12 mouse cellular contexts compared by ENCODE assay signal in genomic region chr2:30626058-30626675, GRCm38 (mm10). TPM values are rescaled to one million over a fixed set of nuclear protein-coding genes. Genes with fewer than 3 reads are reported as not detected.
DNase-seq lines count a peak whose midpoint lies in the region; ATAC-seq lines count a peak whose summit lies in the region.
"Had no signal": no experiment of that assay in that cellular context is flagged by ENCODE, and none has a peak within 500 bp of the region (broad histone marks: within the 10 kb centered on the region; RNA-seq: fewer than 3 reads in every experiment).

No protein-coding gene starts in this region.

- H3K4me2 ChIP-seq in midbrain, embryonic 16.5 days (ENCODE audit: low read length): no peak overlapping the region
- no peak overlapping the region for H3K4me2 ChIP-seq in midbrain, embryonic 14.5 days (ENCODE audit: low read length)
- H3K4me2 ChIP-seq: forebrain, embryonic 13.5 days had no signal

- H3K27ac ChIP-seq in midbrain, embryonic 16.5 days (ENCODE audit: low read length): 0 out of 2 replicates have a peak overlapping the region, but pooled peaks have one; percentile 12
- no peak overlapping the region for H3K27ac ChIP-seq in midbrain, embryonic 14.5 days (replicated peaks; ENCODE audit: low read depth, low read length)
- H3K27ac ChIP-seq: forebrain, embryonic 13.5 days had no signal

- H3K9me3 ChIP-seq in midbrain, embryonic 16.5 days (replicated peaks; ENCODE audit: control insufficient read depth, low read length, poor library complexity, severe bottlenecking): no peaks in the 10 kb centered on the region
- no peaks in the 10 kb centered on the region for H3K9me3 ChIP-seq in midbrain, embryonic 14.5 days (ENCODE audit: control insufficient read depth, low read length)
- H3K9me3 ChIP-seq: forebrain, embryonic 13.5 days had no signal

- no peaks in the 10 kb centered on the region for H3K27me3 ChIP-seq in midbrain, embryonic 16.5 days (ENCODE audit: control insufficient read depth, insufficient read depth, low read depth, low read length)
- H3K27me3 ChIP-seq in midbrain, embryonic 14.5 days (ENCODE audit: control insufficient read depth, insufficient read depth, low read length): no peaks in the 10 kb centered on the region
- no peaks in the 10 kb centered on the region for H3K27me3 ChIP-seq in splenic B cell, adult 2 months (ENCODE audit: control insufficient read depth, insufficient read depth, low read length, poor library complexity, severe bottlenecking)
- H3K27me3 ChIP-seq: forebrain, embryonic 13.5 days had no signal

- no peak for ATAC-seq in midbrain, embryonic 16.5 days
- ATAC-seq in midbrain, embryonic 14.5 days (ENCODE audit: low FRiP score, low TSS enrichment): no peak
- ATAC-seq in granulocyte monocyte progenitor cell, adult 5-6 weeks (replicated peaks; ENCODE audit: poor library complexity, severe bottlenecking): peak; percentile 17; the same call in 1 of the 2 replicates
- ATAC-seq: forebrain, embryonic 13.5 days; hindbrain, embryonic 16.5 days had no signal

- WGBS in midbrain, embryonic 16.5 days: 75% methylated on average over 17 of the region's 17 CpGs
- 80% methylated on average over 17 of the region's 17 CpGs for WGBS in midbrain, embryonic 14.5 days

- no peak overlapping the region for H3K9ac ChIP-seq in midbrain, embryonic 16.5 days (ENCODE audit: low read depth, low read length)
- H3K9ac ChIP-seq in midbrain, embryonic 14.5 days (replicated peaks; ENCODE audit: low read length): no peak overlapping the region
- H3K9ac ChIP-seq: forebrain, embryonic 13.5 days had no signal

- peaks cover 19% of the 10 kb centered on the region for H3K4me1 ChIP-seq in midbrain, embryonic 16.5 days (ENCODE audit: control insufficient read depth, insufficient read depth, low read length)
- H3K4me1 ChIP-seq in midbrain, embryonic 14.5 days (ENCODE audit: control insufficient read depth, insufficient read depth, low read length): peaks cover 13% of the 10 kb centered on the region; the same call in 1 of the 2 replicates

- H3K4me3 ChIP-seq in midbrain, embryonic 16.5 days (ENCODE audit: low read depth, low read length): no peak overlapping the region
- H3K4me3 ChIP-seq in midbrain, embryonic 14.5 days (replicated peaks; ENCODE audit: low read depth, low read length): no peak overlapping the region
- H3K4me3 ChIP-seq: forebrain, embryonic 13.5 days had no signal

- no peaks in the 10 kb centered on the region for H3K36me3 ChIP-seq in midbrain, embryonic 16.5 days (ENCODE audit: control insufficient read depth, insufficient read depth, low read length)
- no peaks in the 10 kb centered on the region for H3K36me3 ChIP-seq in midbrain, embryonic 14.5 days (ENCODE audit: control insufficient read depth, insufficient read depth, low read length)
- no peaks in the 10 kb centered on the region for H3K36me3 ChIP-seq in splenic B cell, adult 2 months (ENCODE audit: control insufficient read depth, insufficient read depth, low read length, poor library complexity, severe bottlenecking)

- DNase-seq in heart, adult 11 months: peak; percentile 84
- no peak for DNase-seq in heart, adult 9 months (ENCODE audit: low spot score in 2 of 2)
- no peak for DNase-seq in midbrain, embryonic 14.5 days
- DNase-seq in splenic B cell, adult 2 months (ENCODE audit: low read depth, low spot score): peak; percentile 67
- no peak for DNase-seq in cerebellum, postnatal 4 days (ENCODE audit: low spot score in 2 of 2)
- no peak for DNase-seq in MN1 (ENCODE audit: low spot score)
- DNase-seq: cerebellum, postnatal 14 days had no signal

RNA-seq across cellular contexts. Expression of gene Cstad, which starts 31.3 kb away (rescaled TPM):
- polyA plus RNA-seq in midbrain, embryonic 16.5 days (2015; fragmentation: Nextera tagmentation; extraction: Ambion mirVana): 0.62 TPM in 2 replicates
- 0.46 and 1.2 TPM in 2 replicates for polyA plus RNA-seq in midbrain, embryonic 14.5 days (2014; fragmentation: Nextera tagmentation; extraction: Ambion mirVana)
- not detected in 2 replicates for total RNA-seq in granulocyte monocyte progenitor cell, adult 5-6 weeks (2014; fragmentation: Nextera tagmentation)
- not detected in 2 replicates for total RNA-seq in granulocyte monocyte progenitor cell, adult 5-6 weeks (2017)
- total RNA-seq: megakaryocyte-erythroid progenitor cell, adult 5-6 weeks had no signal

Comparison
In these comparisons a context has a peak if more than half of its experiments do, and no peak if none do; other contexts are left out.
1. DNase-seq: peak in heart, adult 11 months (single experiment) and splenic B cell, adult 2 months (single experiment); none in heart, adult 9 months (0 of 2), midbrain, embryonic 14.5 days (single experiment), cerebellum, postnatal 4 days (0 of 2) and MN1 (single experiment).